Mouse (Mus musculus) kidney, postnatal 0 days (tissue): ENCODE measurements around the gene Lama2. TPM values are rescaled to one million over a fixed set of nuclear protein-coding genes. Genes with fewer than 3 reads are reported as not detected.

Experiments
- ATAC-seq: fragments of 200-750 bp; cut with Nextera tagmentation; replicated peaks from 2 replicates; pipeline ENCODE4 v1.8.0; 2017; ENCODE audit warnings: low read depth, moderate number of reproducible peaks, moderate TSS enrichment, moderate library complexity; ENCODE audit not compliant: low FRiP score
- DNase-seq: peaks from one replicate; pipeline ENCODE4 v3.0.0-alpha.2; 2016; ENCODE audit warnings: low spot score
- H3K27ac ChIP-seq: fragments of 300-500 bp; sonication (generic); 2 replicates; pipeline ENCODE4 v1.5.1; 2014; ENCODE audit warnings: mild to moderate bottlenecking
- H3K27me3 ChIP-seq: fragments of 300-500 bp; sonication (generic); 2 replicates; pipeline ENCODE4 v1.6.1; 2014; ENCODE audit warnings: low read length, mixed read lengths; ENCODE audit not compliant: insufficient read depth
- H3K36me3 ChIP-seq: fragments of 300-500 bp; sonication (generic); 2 replicates; pipeline ENCODE4 v1.6.1; 2014; ENCODE audit warnings: low read length, mixed read lengths; ENCODE audit not compliant: insufficient read depth
- H3K4me1 ChIP-seq: fragments of 300-500 bp; sonication (generic); replicated peaks from 2 replicates; pipeline ENCODE4 v1.6.1; 2014; ENCODE audit warnings: antibody characterized with exemption, low read length, mixed read lengths; ENCODE audit not compliant: insufficient read depth
- H3K4me2 ChIP-seq: fragments of 300-500 bp; sonication (generic); 2 replicates; pipeline ENCODE4 v1.6.1; 2014; ENCODE audit warnings: mild to moderate bottlenecking, low read length, moderate library complexity, mixed read lengths
- H3K4me3 ChIP-seq: fragments of 300-500 bp; sonication (generic); replicated peaks from 2 replicates; pipeline ENCODE4 v1.5.1; 2014; ENCODE audit warnings: low read depth, low read length
- H3K9ac ChIP-seq: fragments of 300-500 bp; sonication (generic); 2 replicates; pipeline ENCODE4 v1.6.1; 2014; ENCODE audit warnings: low read depth, low read length
- H3K9me3 ChIP-seq: fragments of 300-500 bp; sonication (generic); replicated peaks from 2 replicates; pipeline ENCODE4 v1.6.1; 2016; ENCODE audit warnings: low read length, inconsistent platforms, mixed read lengths
- CTCF ChIP-seq: IDR thresholded peaks from 2 replicates; pipeline ENCODE4 v1.5.1; 2016; ENCODE audit warnings: antibody characterized with exemption, low read depth, mild to moderate bottlenecking, moderate library complexity
- WGBS: fragments of 180-500 bp; shearing (Covaris S2); extraction: QIAGEN DNeasy Blood & Tissue Kit; methylation state at CpG from one replicate; pipeline ENCODE4 v1.1.7; 2014; 5-methylcytosine and 5-hydroxymethylcytosine counted together
- polyA plus RNA-seq: library from polyadenylated mRNA; unstranded; fragments of >200 nt; fragmentation: Nextera tagmentation; extraction: Ambion mirVana; gene quantifications from 2 replicates; pipeline ENCODE4 v1.2.1, GENCODE M21; 2015

Lama2 gene
- polyA plus RNA-seq, 1 experiment from 2014 or later, result 16.2 TPM

- no peaks in the 10 kb centered on the region for H3K36me3 ChIP-seq
- H3K4me3 ChIP-seq, result no peak overlapping the region
- H3K9ac ChIP-seq, result no peak overlapping the region
- H3K27ac ChIP-seq, result no peak overlapping the region
- TF ChIP-seq CTCF, result no peak
- DNase-seq (no peak), ATAC-seq (no peak)
- no peak overlapping the region for H3K4me2 ChIP-seq
- H3K9me3 ChIP-seq, result no peaks in the 10 kb centered on the region
- H3K27me3 ChIP-seq, result no peaks in the 10 kb centered on the region
- H3K4me1 ChIP-seq, result no peaks in the 10 kb centered on the region
Measured at GRCm38 (mm10) chr10:27012804-27013365, 606.7 kb downstream of the Lama2 start.

- Histone ChIP-seq H3K4me2 (no peak overlapping the region), H3K27ac (no peak overlapping the region), H3K9ac (no peak overlapping the region), H3K4me3 (no peak overlapping the region), H3K27me3 (no peaks in the 10 kb centered on the region), H3K9me3 (no peaks in the 10 kb centered on the region), H3K36me3 (no peaks in the 10 kb centered on the region), H3K4me1 (no peaks in the 10 kb centered on the region)
- 74% methylated on average over 2 of the region's 2 CpGs for whole genome bisulfite sequencing
- DNase-seq, result no peak
- no peak for ATAC-seq
- TF ChIP-seq CTCF, result no peak
Measured at GRCm38 (mm10) chr10:27007364-27007763, 612.2 kb downstream of the Lama2 start.

- DNase-seq, result no peak
- Histone ChIP-seq H3K27ac (no peak overlapping the region), H3K4me3 (no peak overlapping the region), H3K9ac (no peak overlapping the region), H3K9me3 (no peaks in the 10 kb centered on the region), H3K4me1 (no peaks in the 10 kb centered on the region), H3K36me3 (no peaks in the 10 kb centered on the region), H3K4me2 (no peak overlapping the region), H3K27me3 (no peaks in the 10 kb centered on the region)
- TF ChIP-seq CTCF, result no peak
- no peak for ATAC-seq
- 78% methylated on average over 2 of the region's 2 CpGs for WGBS
Measured at GRCm38 (mm10) chr10:27005716-27006115, 613.8 kb downstream of the Lama2 start.

- H3K4me1 ChIP-seq, result no peaks in the 10 kb centered on the region
- no peak overlapping the region for H3K27ac ChIP-seq
- DNase-seq (no peak), ATAC-seq (no peak)
- no peak for TF ChIP-seq CTCF
- H3K9me3 ChIP-seq, result no peaks in the 10 kb centered on the region
- H3K27me3 ChIP-seq, result no peaks in the 10 kb centered on the region
- no peak overlapping the region for H3K9ac ChIP-seq
- no peak overlapping the region for H3K4me3 ChIP-seq
- H3K4me2 ChIP-seq, result no peak overlapping the region
- WGBS, result 83% methylated on average over 2 of the region's 2 CpGs
- H3K36me3 ChIP-seq, result no peaks in the 10 kb centered on the region
Measured at GRCm38 (mm10) chr10:27001554-27002178, 617.9 kb downstream of the Lama2 start.

GRCm38 (mm10) chr10:26996684-26997083 is 622.9 kb downstream of the Lama2 start:
- Histone ChIP-seq H3K27ac (no peak overlapping the region), H3K9ac (no peak overlapping the region), H3K9me3 (no peaks in the 10 kb centered on the region), H3K4me3 (no peak overlapping the region), H3K4me1 (no peaks in the 10 kb centered on the region), H3K4me2 (no peak overlapping the region), H3K27me3 (no peaks in the 10 kb centered on the region), H3K36me3 (no peaks in the 10 kb centered on the region)
- TF ChIP-seq CTCF, result no peak
- ATAC-seq (no peak), DNase-seq (no peak)

GRCm38 (mm10) chr10:26995987-26996386 is 623.6 kb downstream of the Lama2 start:
- DNase-seq (peak; percentile 31), ATAC-seq (peak; percentile 65)
- Histone ChIP-seq H3K4me2 (no peak overlapping the region), H3K36me3 (no peaks in the 10 kb centered on the region), H3K9ac (no peak overlapping the region), H3K27me3 (no peaks in the 10 kb centered on the region), H3K27ac (no peak overlapping the region), H3K4me1 (no peaks in the 10 kb centered on the region), H3K9me3 (no peaks in the 10 kb centered on the region), H3K4me3 (no peak overlapping the region)
- no peak for TF ChIP-seq CTCF
- 46% methylated on average over 6 of the region's 6 CpGs for WGBS
